Mouse (Mus musculus) brain, embryonic 18.5 days (tissue): ENCODE measurements around the gene Ifna6.

Source experiments
- DNase-seq: peaks from one replicate; pipeline ENCODE4 v3.0.0-alpha.2; 2012; ENCODE audit warnings: low read depth, low spot score

Gene Ifna6

GRCm38 (mm10) chr4:88845334-88845733, 18.1 kb downstream of the Ifna6 start:
- no peak for DNase-seq

- no peak for DNase-seq
Observed at GRCm38 (mm10) chr4:88849698-88850097, 22.5 kb downstream of the Ifna6 start, which contains the start of gene Ifna1. Gene Ifna1 (plus strand): TSS chr4:88850087.

- DNase-seq = no peak
Observed at GRCm38 (mm10) chr4:88851026-88851763, 24.0 kb downstream of the Ifna6 start.

DNA sequence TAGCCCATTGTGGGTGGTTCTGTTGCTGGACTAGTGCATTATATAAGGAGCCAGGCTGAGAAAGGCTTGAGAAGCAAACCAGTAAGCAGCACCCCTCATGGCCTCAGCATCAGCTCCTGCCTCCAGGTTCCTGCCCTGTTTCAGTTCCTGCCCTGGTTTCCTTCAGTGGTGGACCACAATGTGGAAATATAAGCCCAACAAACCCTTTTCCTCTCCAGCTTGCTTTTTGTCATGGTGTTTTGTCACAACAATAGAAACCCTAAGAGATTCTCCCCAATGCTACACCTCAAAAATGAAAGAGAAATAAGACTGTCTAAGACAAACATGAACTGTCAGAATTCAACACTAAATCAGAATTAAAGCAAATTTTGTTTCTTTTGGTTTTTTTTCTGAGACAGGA, 32.0 kb downstream of the Ifna6 start:
- DNase-seq = no peak

GRCm38 (mm10) chr4:88863309-88863708, 36.1 kb downstream of the Ifna6 start:
- DNase-seq = no peak

- DNase-seq = no peak
Observed at GRCm38 (mm10) chr4:88864599-88864998, 37.4 kb downstream of the Ifna6 start.

GRCm38 (mm10) chr4:88865011-88865569, 37.9 kb downstream of the Ifna6 start:
- no peak for DNase-seq

DNA sequence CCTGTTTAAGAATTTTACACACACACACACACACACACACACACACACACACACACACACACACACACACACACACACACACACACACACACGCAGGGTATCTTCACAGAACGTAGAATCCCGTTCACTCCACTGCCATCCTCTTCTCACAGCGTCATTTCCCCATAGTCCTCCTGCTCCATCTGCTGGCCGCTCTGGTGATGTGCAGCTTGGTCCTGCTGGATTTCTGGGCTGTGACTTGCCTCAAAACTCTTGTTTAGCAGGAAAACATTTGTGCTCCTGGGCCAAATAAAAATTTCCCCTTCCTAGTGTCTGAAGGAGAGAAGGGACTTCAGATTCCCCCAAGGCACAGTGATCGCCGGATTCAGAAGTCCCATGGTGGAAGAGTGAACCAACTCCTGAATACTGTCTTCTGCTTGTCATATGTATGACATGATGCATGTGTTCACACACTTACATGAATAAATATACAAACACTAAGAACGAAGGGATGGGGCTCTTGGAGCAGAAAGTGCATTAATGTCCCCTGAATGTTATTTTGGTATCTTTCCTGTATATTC, 40.2 kb downstream of the Ifna6 start:
- DNase-seq = no peak

- DNase-seq = no peak
Observed at GRCm38 (mm10) chr4:88867926-88868911, 41.0 kb downstream of the Ifna6 start.

DNA sequence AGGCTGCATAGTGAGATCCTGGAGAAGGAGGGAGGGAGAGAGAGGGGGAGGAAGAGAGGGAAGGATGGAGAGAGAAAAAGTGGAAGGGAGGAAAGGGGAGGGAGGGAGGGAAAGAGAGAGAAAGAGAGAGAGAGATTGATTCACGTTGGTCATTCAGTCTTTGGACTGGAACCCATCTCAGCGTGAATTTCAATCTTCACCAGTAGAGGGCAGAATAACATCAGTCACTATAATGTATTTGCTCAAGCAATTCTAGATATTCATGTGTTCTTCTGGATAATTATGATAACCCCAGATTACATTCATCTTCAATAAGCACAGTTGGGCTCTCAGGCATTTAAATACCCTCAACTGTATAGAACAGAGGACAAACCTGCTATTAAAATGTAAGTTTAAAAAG, 45.5 kb downstream of the Ifna6 start:
- no peak for DNase-seq

DNA sequence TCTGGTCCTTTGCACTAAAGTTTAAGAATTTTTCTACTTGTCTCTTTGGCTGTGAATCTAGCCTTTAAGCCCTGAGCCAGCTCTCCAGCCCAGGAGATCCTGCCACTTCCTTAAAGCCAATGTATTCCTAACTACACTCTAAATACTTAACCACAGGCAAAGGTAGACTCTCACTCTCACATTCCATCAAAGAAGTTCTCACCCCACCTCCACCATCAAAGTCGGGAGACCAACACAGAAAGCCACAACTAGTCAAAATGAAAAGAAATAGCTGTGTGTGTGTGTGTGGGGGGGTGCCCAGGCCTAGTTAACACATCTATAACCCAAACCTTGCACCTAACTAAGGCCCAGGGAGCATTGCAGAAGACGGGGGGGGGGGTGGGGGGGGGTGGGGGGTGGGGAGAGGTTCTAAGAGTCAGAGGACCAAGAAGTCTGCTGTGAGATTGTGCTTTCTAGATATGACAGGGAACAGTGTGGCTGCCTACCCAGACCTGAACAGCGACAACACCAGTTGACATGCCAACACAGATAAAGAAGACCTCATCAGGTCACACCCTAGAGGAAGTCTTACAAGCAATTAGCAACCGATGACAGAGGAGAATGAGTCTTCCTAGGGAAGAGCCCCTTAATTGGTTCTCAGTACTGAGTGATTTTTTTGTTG, 48.3 kb downstream of the Ifna6 start:
- no peak for DNase-seq

- no peak for DNase-seq
Observed at GRCm38 (mm10) chr4:88876520-88876919, 49.3 kb downstream of the Ifna6 start.
